Mouse (Mus musculus) heart, postnatal 0 days (tissue): ENCODE data around the gene Myo1g. TPM values are rescaled to one million over a fixed set of nuclear protein-coding genes. Genes with fewer than 3 reads are reported as not detected.

Experiments used
- ATAC-seq: fragments of 200-750 bp; cut with Nextera tagmentation; 2 replicates; pipeline ENCODE4 v1.8.0; 2017; ENCODE audit warnings: low read depth, moderate number of reproducible peaks, moderate library complexity; ENCODE audit not compliant: insufficient read depth
- DNase-seq: peaks from one replicate; pipeline ENCODE4 v3.0.0-alpha.2; 2016; ENCODE audit warnings: low spot score
- H3K27ac ChIP-seq: fragments of 300-500 bp; sonication (generic); 2 replicates; pipeline ENCODE4 v1.5.1; 2014; ENCODE audit warnings: low read depth, mild to moderate bottlenecking
- H3K27me3 ChIP-seq: fragments of 300-500 bp; sonication (generic); 2 replicates; pipeline ENCODE4 v1.6.1; 2014; ENCODE audit warnings: low read length, mixed read lengths; ENCODE audit not compliant: control insufficient read depth, insufficient read depth
- H3K36me3 ChIP-seq: fragments of 300-500 bp; sonication (generic); replicated peaks from 2 replicates; pipeline ENCODE4 v1.6.1; 2014; ENCODE audit warnings: low read length, mixed read lengths; ENCODE audit not compliant: control insufficient read depth, insufficient read depth
- H3K4me1 ChIP-seq: fragments of 300-500 bp; sonication (generic); 2 replicates; pipeline ENCODE4 v1.6.1; 2014; ENCODE audit warnings: antibody characterized with exemption; ENCODE audit not compliant: control insufficient read depth, insufficient read depth
- H3K4me2 ChIP-seq: fragments of 300-500 bp; sonication (generic); 2 replicates; pipeline ENCODE4 v1.6.1; 2014; ENCODE audit warnings: low read depth, mild to moderate bottlenecking, low read length, moderate library complexity
- H3K4me3 ChIP-seq: fragments of 300-500 bp; sonication (generic); 2 replicates; pipeline ENCODE4 v1.5.1; 2014; ENCODE audit warnings: low read depth, low read length
- H3K9ac ChIP-seq: fragments of 300-500 bp; sonication (generic); replicated peaks from 2 replicates; pipeline ENCODE4 v1.6.1; 2014; ENCODE audit warnings: low read depth, low read length, mixed read lengths
- H3K9me3 ChIP-seq: fragments of 300-500 bp; sonication (generic); replicated peaks from 2 replicates; pipeline ENCODE4 v1.6.1; 2016; ENCODE audit warnings: low read length; ENCODE audit not compliant: control insufficient read depth
- CTCF ChIP-seq: IDR thresholded peaks from 2 replicates; pipeline ENCODE4 v1.5.1; 2016; ENCODE audit warnings: antibody characterized with exemption, control low read depth, low read depth
- EP300 ChIP-seq: IDR thresholded peaks from 2 replicates; pipeline ENCODE4 v1.6.1; 2016; ENCODE audit warnings: antibody characterized with exemption, low read depth
- WGBS: fragments of 180-500 bp; shearing (Covaris S2); extraction: QIAGEN DNeasy Blood & Tissue Kit; methylation state at CpG from one replicate; pipeline ENCODE4 v1.1.7; 2014; 5-methylcytosine and 5-hydroxymethylcytosine counted together
- polyA plus RNA-seq: library from polyadenylated mRNA; unstranded; fragments of >200 nt; fragmentation: Nextera tagmentation; extraction: Ambion mirVana; gene quantifications from 2 replicates; pipeline ENCODE4 v1.2.1, GENCODE M21; 2015
- total RNA-seq: library from RNA; depleted of rRNA; stranded (reverse); fragments of >200 nt; gene quantifications from 2 replicates; pipeline ENCODE4 v1.2.3, GENCODE M21; 2014; ENCODE audit warnings: low replicate concordance

Myo1g gene
- total and polyA plus RNA-seq, 2 experiments from 2014 or later: 0.56 to 0.65 TPM

GRCm38 (mm10) chr11:6486916-6487315, 33.8 kb downstream of the Myo1g start:
- Histone ChIP-seq H3K9ac (no peak overlapping the region), H3K4me2 (no peak overlapping the region), H3K4me3 (no peak overlapping the region), H3K36me3 (no peaks in the 10 kb centered on the region), H3K27ac (no peak overlapping the region), H3K9me3 (no peaks in the 10 kb centered on the region), H3K4me1 (0 out of 2 replicates have a peak, but pooled peaks cover 5% of the 10 kb centered on the region), H3K27me3 (no peaks in the 10 kb centered on the region)
- no peak for DNase-seq
- no peak for ATAC-seq
- whole genome bisulfite sequencing: 60% methylated on average over 6 of the region's 6 CpGs
- TF ChIP-seq EP300: no peak
- TF ChIP-seq CTCF: no peak

GRCm38 (mm10) chr11:6484244-6484959, 36.4 kb downstream of the Myo1g start:
- H3K27ac ChIP-seq: peak overlapping the region; percentile 49; the same call in 1 of the 2 replicates
- H3K4me3 ChIP-seq: no peak overlapping the region
- no peak for ATAC-seq
- no peak overlapping the region for H3K4me2 ChIP-seq
- no peaks in the 10 kb centered on the region for H3K36me3 ChIP-seq
- 55% methylated on average over 3 of the region's 3 CpGs for WGBS
- no peak for DNase-seq
- 0 out of 2 replicates have a peak, but pooled peaks cover 5% of the 10 kb centered on the region for H3K4me1 ChIP-seq
- H3K9me3 ChIP-seq: no peaks in the 10 kb centered on the region
- H3K9ac ChIP-seq: no peak overlapping the region
- TF ChIP-seq EP300: no peak
- no peak for TF ChIP-seq CTCF
- no peaks in the 10 kb centered on the region for H3K27me3 ChIP-seq

DNA sequence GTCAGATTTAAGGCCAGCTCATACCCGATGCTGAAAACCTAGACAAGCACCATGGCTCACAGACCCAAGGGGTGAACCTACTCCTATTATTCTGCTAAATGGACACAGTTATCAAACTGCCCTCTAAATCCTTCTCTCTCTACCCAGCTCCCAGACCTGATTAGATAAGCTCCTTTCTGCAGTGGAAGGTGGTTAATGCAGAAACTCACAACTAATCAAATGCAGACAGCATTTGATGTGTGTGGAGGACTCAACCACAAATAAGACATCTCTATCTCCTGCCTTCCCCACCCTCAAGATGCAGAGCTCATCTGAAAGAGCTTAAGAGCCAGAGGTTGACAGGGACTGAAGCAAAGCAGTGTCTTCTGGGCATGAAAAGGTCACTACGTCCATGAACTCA, 37.7 kb downstream of the Myo1g start:
- DNase-seq (no peak), ATAC-seq (no peak)
- Histone ChIP-seq H3K27me3 (no peaks in the 10 kb centered on the region), H3K9me3 (no peaks in the 10 kb centered on the region), H3K4me1 (0 out of 2 replicates have a peak, but pooled peaks cover 5% of the 10 kb centered on the region), H3K4me2 (no peak overlapping the region), H3K4me3 (no peak overlapping the region), H3K27ac (no peak overlapping the region), H3K9ac (no peak overlapping the region), H3K36me3 (no peaks in the 10 kb centered on the region)
- 65% methylated on average over 2 of the region's 2 CpGs for WGBS
- no peak for TF ChIP-seq CTCF
- TF ChIP-seq EP300: no peak

DNA sequence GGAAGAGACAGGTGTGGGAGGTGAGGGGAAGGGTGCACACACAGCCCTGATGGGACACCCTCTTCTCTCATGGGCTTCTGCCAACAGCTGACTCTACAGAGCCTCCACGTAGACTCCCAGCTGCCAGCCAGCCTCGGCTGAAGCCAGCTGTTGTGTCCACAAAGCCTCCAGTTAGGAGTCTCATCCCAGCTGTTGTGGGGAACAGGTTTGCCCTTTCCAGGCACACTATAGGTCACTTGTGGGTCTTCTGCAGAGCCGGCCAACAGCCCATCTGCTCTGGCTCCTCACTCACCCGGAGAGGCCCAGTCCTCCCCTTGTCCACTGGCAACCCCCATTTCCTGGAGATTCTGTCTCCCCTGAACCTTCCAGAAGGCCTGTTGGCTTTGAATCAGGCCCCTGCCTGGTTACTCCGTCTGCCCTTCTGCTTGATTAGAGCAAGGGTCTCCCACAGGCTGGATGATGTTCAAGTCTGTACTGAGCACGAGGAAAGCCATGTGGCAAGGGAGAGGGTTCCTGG, 39.0 kb downstream of the Myo1g start:
- DNase-seq: no peak
- Histone ChIP-seq H3K9me3 (no peaks in the 10 kb centered on the region), H3K4me1 (0 out of 2 replicates have a peak, but pooled peaks cover 5% of the 10 kb centered on the region), H3K27me3 (no peaks in the 10 kb centered on the region), H3K27ac (no peak overlapping the region), H3K4me2 (no peak overlapping the region), H3K4me3 (no peak overlapping the region), H3K9ac (no peak overlapping the region), H3K36me3 (no peaks in the 10 kb centered on the region)
- TF ChIP-seq EP300 (no peak), CTCF (no peak)
- ATAC-seq: no peak
- 51% methylated on average over 6 of the region's 6 CpGs for WGBS

- 77% methylated on average over 13 of the region's 13 CpGs for WGBS
- H3K4me3 ChIP-seq: no peak overlapping the region
- H3K4me1 ChIP-seq: 0 out of 2 replicates have a peak, but pooled peaks cover 5% of the 10 kb centered on the region
These were observed 39.9 kb downstream of the Myo1g start for GRCm38 (mm10) chr11:6480681-6481405.

More at GRCm38 (mm10) chr11:6480681-6481405, 39.9 kb downstream of the Myo1g start:
- no peak for TF ChIP-seq EP300
- TF ChIP-seq CTCF: no peak
- Histone ChIP-seq H3K4me2 (no peak overlapping the region), H3K9ac (no peak overlapping the region), H3K27me3 (no peaks in the 10 kb centered on the region), H3K36me3 (no peaks in the 10 kb centered on the region), H3K27ac (no peak overlapping the region), H3K9me3 (no peaks in the 10 kb centered on the region)
- ATAC-seq (no peak), DNase-seq (no peak)
